Mouse (Mus musculus): ENCODE data around the gene Tmcc3. TPM values are rescaled to one million over a fixed set of nuclear protein-coding genes. Genes with fewer than 3 reads are reported as not detected.

Tmcc3 gene
- total RNA-seq, 2 experiments from 2014 or later: 43.9 to 44.3 TPM

DNA sequence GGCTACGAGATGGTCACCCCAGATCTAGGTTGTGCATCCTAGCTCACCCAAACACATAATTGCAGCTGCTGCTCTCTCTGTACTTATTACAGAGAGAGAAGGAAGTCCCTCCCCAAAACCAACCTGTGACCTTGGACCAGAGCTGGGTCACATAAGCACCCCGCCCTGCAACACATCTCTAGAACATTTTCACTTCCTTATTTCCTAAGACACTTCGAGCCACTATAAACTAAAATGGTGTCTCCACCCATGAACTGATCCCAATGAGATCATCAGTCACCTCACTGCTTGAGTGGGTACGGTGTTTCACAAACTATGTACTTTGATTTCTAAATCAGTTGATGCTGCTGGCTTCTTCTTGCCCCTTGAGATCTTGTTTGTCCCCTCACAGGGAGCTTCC lies 293.7 kb downstream of the Tmcc3 start:
- H3K4me3 ChIP-seq: no peak overlapping the region
- no peak for DNase-seq (ENCODE audit: low spot score in 2 of 2)
- no peak overlapping the region for H3K27ac ChIP-seq
- TF ChIP-seq CTCF (conservative IDR thresholded peaks at IDR 0.05): no peak

DNA sequence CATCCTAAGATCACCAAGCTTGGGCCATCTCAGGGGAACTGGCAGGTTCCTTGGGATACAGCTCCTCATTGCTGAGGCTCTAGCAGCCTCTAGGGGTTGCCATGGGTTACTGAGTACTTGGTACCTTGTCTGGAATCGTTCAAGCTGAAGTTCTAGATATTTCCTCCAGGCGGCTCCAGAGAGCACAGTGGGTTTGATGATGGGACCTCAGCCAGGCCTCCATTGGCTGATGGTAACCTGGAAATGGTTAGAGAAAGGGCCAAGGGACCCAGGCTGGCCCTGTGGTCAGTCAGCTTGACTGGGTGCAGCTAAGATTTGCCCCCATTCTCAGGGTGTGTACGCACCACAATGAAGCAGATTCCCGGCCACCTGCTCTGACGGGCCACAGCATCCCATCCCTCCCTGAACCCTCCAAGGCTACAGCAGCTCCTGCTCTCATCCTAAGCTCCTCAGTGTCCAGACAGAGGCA lies 297.6 kb downstream of the Tmcc3 start:
- TF ChIP-seq CTCF (conservative IDR thresholded peaks at IDR 0.05): peak; percentile 99
- H3K27ac ChIP-seq: no peak overlapping the region
- DNase-seq (ENCODE audit: low spot score in 2 of 2): peak; percentile 82 to 85
- H3K4me3 ChIP-seq: no peak overlapping the region

DNA sequence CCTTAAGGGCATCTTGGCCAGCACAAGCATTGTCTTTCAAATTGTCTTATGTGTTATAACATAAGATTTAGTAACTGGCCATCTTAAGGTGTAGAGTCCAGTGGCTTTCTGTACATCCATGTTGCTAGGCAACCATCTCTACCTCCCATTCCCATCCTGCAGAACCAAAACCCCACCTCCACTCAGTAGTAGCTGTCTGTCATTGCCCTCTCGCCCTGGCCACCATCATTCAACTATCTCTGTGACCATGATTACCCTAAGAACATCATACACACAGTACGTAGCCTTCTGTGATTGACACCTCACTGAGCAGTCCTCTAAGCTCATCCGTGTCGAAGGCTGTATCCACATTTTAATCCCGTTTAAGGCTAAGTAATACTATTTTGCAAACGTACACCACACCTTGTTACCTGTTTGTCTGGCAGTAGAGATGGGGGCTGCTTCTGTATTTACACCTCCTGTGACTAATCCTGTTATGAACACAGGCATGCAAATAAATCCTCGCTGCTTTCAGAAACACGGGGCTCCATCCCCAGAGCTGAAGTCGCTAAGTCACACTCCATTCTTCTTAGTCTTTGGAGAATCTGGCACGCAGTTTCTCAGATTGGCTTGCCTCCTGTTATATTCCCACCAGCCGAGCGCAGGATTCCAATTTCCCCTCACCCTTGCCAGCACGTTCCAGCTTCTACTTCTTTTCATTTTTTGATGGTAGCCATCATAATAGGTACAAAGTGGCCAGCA lies 299.6 kb downstream of the Tmcc3 start:
- DNase-seq (ENCODE audit: low spot score in 2 of 2): no peak
- H3K27ac ChIP-seq: peak overlapping the region; percentile 16; the same call in 1 of the 2 replicates

DNA sequence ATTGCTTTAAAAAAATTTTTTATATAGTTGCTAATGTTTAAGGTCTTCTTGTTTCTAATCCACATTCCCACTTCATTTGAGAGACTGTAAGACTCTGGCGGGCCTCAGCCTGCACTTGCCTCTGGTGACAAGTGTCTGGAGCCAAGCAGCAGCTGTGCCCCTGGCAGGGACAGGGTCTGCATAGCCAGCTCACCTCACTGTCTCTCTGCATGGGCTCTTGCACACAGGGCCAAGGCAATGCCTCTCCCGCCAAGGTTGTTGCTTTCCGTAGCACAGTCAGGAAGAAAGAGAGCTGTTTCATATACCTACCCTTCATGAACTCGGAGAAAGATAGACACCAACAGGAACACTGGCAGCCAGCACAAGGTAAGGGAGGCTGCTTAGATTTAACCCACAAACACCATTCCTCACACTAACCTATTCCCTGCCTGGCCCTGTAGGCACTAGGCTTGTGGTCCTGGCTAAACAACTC lies 300.3 kb downstream of the Tmcc3 start:
- TF ChIP-seq CTCF (conservative IDR thresholded peaks at IDR 0.05): no peak
- Histone ChIP-seq H3K27ac (peak overlapping the region; percentile 16; the same call in 1 of the 2 replicates), H3K4me3 (no peak overlapping the region)
- no peak for DNase-seq (ENCODE audit: low spot score in 2 of 2)

More for the DNA sequence above, 299.6 kb downstream of the Tmcc3 start:
- TF ChIP-seq CTCF (conservative IDR thresholded peaks at IDR 0.05): no peak
- no peak overlapping the region for H3K4me3 ChIP-seq

DNA sequence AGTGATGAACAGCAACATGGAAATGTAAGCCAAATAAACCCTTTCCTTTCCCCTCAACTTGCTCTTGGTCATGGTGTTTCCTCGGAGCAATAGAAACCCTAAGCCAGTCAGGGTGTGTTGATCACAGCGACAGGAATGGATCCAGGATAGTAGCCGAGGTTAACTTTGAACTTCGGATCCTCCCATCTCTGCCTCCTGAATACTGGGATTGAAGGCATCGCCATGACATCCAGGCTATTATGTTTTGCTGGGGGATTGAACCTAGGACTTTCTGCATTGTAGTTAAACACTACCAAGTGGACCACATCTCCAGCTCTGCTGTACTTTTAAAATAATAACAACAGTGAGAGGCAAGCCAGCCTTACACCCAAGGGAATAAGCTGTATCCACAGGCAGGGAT lies 307.8 kb downstream of the Tmcc3 start:
- TF ChIP-seq CTCF (conservative IDR thresholded peaks at IDR 0.05): no peak
- DNase-seq (ENCODE audit: low spot score in 2 of 2): no peak
- Histone ChIP-seq H3K27ac (no peak overlapping the region), H3K4me3 (no peak overlapping the region)

DNA sequence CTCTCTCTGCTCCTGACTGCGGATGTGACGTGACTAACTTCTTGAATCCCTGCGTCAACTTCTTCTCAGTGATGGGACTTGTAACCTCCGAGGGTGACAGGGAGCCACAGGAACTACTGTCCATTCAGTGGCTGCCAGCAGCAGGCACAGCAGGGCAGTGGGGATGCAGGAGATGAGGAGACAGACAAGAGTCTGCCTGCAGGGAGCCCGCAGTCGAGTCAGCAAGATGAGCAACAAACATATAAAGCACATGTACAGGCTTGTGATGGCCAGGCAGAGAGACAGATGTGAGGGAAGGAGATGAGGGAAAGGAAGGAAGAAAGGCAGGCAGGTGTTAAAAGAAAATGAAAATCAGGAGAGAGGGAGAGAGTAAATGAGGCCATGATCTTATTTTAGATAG lies 308.8 kb downstream of the Tmcc3 start:
- no peak overlapping the region for H3K4me3 ChIP-seq
- no peak for TF ChIP-seq CTCF (conservative IDR thresholded peaks at IDR 0.05)
- H3K27ac ChIP-seq: no peak overlapping the region
- DNase-seq (ENCODE audit: low spot score in 2 of 2): no peak

DNA sequence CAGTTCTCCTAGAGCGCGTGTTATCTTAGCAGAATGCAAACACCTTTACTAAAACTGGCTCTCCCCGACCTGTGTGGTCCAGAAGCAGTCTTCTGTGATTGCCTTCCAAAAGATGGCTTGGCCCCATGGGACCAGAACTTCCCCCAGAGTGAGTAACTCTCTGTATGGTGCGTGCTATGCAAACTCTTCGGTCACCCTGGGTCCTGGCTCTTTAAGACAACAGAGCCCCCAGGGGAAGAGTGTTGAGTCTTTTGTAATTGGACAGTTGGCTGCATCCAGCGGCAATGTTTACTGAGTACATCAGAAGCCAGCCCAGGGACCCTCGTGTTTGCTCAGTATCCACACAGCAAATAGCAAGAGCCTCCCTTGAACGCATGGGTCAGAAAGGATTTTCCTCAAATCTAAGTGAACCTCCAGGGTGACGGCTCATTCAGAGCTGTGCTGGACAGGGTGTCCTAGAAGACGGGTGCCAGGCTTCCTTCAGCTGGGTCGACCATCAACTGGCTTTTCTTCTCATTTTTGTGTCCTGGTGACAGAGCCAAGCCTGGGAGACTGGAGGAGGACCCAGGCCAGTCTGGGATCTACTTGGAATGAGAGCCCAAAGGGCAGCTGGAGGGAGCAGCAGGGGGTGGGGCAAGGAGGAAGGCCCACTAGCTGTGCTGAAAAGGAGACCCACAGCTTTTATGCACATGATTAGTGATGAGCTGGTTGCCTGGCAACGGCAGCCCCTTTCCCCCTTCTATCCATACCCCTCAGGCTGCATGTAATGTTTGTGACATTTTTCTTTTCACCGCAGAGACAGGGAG lies 309.9 kb downstream of the Tmcc3 start:
- Histone ChIP-seq H3K27ac (no peak overlapping the region), H3K4me3 (no peak overlapping the region)
- no peak for TF ChIP-seq CTCF (conservative IDR thresholded peaks at IDR 0.05)

DNA sequence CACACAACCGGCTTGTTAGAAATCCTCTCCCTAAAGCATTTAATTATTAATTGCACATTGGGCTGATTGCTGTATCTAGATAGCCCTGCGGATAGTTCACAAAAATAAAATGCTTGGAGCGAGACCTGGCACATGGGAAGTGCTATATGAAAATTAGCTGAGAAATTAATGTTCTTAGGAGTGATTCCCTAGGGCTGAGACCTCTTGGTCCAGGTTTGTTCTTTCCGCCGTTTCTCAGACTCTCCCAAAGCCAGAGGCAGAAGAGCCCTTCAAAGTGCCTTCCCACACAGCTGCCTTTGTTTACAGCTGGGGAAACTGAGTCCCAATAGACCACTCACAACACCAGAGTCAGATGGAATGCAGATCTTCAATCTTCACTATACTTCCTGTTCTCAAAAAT lies 310.5 kb downstream of the Tmcc3 start:
- no peak overlapping the region for H3K27ac ChIP-seq
- no peak for DNase-seq (ENCODE audit: low spot score in 2 of 2)
- TF ChIP-seq CTCF (conservative IDR thresholded peaks at IDR 0.05): no peak
- H3K4me3 ChIP-seq: no peak overlapping the region

More for the DNA sequence above, 309.9 kb downstream of the Tmcc3 start:
- no peak for DNase-seq (ENCODE audit: low spot score in 2 of 2)

DNA sequence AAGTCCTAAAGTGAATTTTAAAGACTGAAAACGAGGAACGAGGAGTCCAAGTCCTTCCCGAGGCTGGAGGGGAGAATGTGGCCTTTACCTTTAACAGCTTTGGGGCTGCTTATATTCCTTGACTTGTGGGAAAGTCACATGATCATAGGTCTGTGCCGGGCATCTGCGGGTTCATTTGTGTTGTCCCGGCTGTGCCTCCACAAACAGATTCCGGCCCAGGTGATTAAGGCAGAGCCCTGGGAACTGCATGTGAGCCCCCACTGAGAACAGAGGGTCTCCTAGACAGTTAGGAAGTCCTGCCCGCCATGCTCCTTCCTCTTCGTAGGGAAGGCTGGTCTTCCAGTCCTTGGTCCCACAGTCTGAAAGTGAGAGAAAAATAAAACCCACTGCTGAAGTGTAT lies 311.1 kb downstream of the Tmcc3 start:
- DNase-seq (ENCODE audit: low spot score in 2 of 2): no peak
- H3K4me3 ChIP-seq: no peak overlapping the region
- no peak overlapping the region for H3K27ac ChIP-seq
- no peak for TF ChIP-seq CTCF (conservative IDR thresholded peaks at IDR 0.05)

DNA sequence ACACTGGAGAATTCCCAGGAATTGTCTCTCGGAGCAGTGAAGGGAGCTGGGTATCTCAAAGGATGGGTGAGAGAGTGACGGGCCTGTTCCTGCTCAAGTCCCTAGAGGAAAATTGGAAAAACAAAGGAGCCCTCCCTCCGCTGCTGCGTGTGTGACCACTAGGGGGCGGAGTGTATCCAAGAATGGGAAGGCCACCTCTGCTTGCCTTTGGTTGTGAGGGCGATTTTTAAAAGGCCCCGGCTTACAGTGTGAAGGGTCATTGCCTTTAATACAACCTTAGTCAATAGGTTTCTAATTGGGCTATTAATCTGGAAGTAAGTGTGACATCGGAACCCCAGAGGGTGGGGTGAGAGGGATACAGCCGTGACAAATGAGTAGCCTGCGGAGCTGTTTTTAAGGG lies 311.9 kb downstream of the Tmcc3 start:
- Histone ChIP-seq H3K27ac (no peak overlapping the region), H3K4me3 (no peak overlapping the region; the same call in 1 of the 2 replicates)
- DNase-seq (ENCODE audit: low spot score in 2 of 2): peak; percentile 86 to 93
- TF ChIP-seq CTCF (conservative IDR thresholded peaks at IDR 0.05): peak; percentile 97

DNA sequence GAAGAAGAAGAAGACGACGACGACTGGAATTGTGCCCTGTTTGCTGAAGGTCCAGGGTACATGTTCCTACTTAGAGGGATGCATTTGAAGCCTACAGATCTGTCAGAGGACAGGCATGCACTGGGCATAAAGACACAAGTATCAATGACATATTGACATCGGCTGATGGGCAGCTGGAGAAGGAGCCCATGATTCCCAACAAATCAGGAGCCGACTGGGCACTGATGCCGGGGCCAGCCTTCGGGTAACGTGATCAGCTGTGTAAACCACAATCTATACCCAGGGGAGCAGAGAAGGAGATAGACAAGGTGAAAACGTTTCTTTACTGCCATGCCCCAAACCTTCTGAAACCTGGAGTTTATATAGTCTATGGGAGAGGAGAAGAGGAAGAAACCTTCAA lies 313.3 kb downstream of the Tmcc3 start:
- H3K4me3 ChIP-seq: no peak overlapping the region
- no peak for TF ChIP-seq CTCF (conservative IDR thresholded peaks at IDR 0.05)
- no peak overlapping the region for H3K27ac ChIP-seq
- DNase-seq (ENCODE audit: low spot score in 2 of 2): no peak

DNA sequence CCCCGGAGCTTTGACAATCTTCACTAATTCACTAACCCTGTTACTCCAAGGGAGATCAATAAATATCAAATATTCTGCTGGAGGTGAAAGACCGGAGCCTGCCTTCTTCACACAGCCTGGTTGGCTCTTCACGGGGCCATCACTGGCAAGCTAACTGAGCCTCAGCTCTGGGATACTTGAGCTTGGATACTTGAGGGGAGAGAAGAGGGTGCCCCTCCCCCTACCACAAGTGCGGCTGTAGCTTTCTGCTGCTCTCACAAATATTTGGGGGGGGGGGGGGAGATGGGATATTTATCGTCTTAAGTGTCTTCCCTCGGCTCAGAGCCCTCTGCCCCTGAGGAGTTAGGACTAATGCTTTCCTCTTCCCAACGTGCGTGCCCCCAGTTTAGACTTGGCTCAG lies 313.9 kb downstream of the Tmcc3 start:
- no peak overlapping the region for H3K27ac ChIP-seq
- no peak overlapping the region for H3K4me3 ChIP-seq
- TF ChIP-seq CTCF (conservative IDR thresholded peaks at IDR 0.05): no peak
- DNase-seq (ENCODE audit: low spot score in 2 of 2): no peak

DNA sequence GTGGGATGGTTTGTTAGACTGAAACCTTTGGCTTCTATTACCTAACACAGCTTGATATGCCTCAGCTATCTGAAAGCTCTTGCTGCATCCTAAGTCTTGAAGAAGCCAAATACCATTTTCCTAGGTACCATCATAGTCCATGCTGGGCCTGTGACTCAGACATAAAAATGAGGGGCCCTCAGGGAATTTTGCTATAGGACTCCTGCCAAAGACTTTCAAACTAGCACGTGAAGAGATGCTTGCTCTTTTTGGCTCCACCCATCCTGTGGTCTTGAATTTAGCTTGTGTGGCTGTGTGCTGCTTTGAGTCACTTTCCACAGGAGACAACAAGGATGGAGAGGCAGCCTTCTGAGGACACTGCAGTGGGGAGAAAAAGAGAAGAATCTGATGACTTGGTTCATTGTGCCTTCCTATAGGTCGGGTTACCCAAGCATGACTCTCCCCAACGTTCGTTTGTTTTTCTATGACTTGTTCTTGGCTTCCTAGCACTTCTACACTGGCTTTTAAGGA lies 319.1 kb downstream of the Tmcc3 start:
- no peak for DNase-seq (ENCODE audit: low spot score in 2 of 2)
- H3K4me3 ChIP-seq: no peak overlapping the region
- no peak for TF ChIP-seq CTCF (conservative IDR thresholded peaks at IDR 0.05)
- no peak overlapping the region for H3K27ac ChIP-seq
